Mouse (Mus musculus): ENCODE results near the gene Mpc1. TPM values are rescaled to one million over a fixed set of nuclear protein-coding genes. Genes with fewer than 3 reads are reported as not detected.
"Not testable (repeated sequence)": the region's sequence is repeated elsewhere in the genome, so short reads cannot be mapped to it uniquely, and the experiment has no call there.

Mpc1 gene
- total RNA-seq, 2 experiments from 2014 or later: 142 to 146 TPM

- peak; percentile 93 to 96 for DNase-seq
These were observed 986 bp downstream of the Mpc1 start for GRCm38 (mm10) chr17:8283526-8284253.

GRCm38 (mm10) chr17:8284254-8284661 is 1.6 kb downstream of the Mpc1 start:
- DNase-seq: peak; percentile 23 to 31

- DNase-seq: no peak
These were observed 2.4 kb downstream of the Mpc1 start for GRCm38 (mm10) chr17:8285056-8285455.

- no peak for DNase-seq
These were observed 4.3 kb downstream of the Mpc1 start for GRCm38 (mm10) chr17:8286987-8287386.

- DNase-seq: no peak
These were observed 7.4 kb downstream of the Mpc1 start for GRCm38 (mm10) chr17:8289993-8290679.

- DNase-seq: no peak
These were observed 8.0 kb downstream of the Mpc1 start for GRCm38 (mm10) chr17:8290736-8291135.

- DNase-seq: no peak
These were observed 13.1 kb downstream of the Mpc1 start for GRCm38 (mm10) chr17:8295825-8296224.

- DNase-seq: no peak
These were observed 13.7 kb downstream of the Mpc1 start for GRCm38 (mm10) chr17:8296313-8296844.

GRCm38 (mm10) chr17:8297746-8298145 is 15.0 kb downstream of the Mpc1 start:
- DNase-seq: no peak

- DNase-seq: no peak
These were observed 15.6 kb downstream of the Mpc1 start for GRCm38 (mm10) chr17:8298281-8298680.

- no peak for DNase-seq
These were observed 16.8 kb downstream of the Mpc1 start for GRCm38 (mm10) chr17:8299524-8299923.

GRCm38 (mm10) chr17:8301515-8301914 is 18.8 kb downstream of the Mpc1 start:
- DNase-seq: no peak

- DNase-seq: no peak
These were observed 20.2 kb downstream of the Mpc1 start for GRCm38 (mm10) chr17:8302772-8303438.

- no peak for DNase-seq
These were observed 21.0 kb downstream of the Mpc1 start for GRCm38 (mm10) chr17:8303671-8304070.

- no peak for DNase-seq
These were observed 23.1 kb downstream of the Mpc1 start for GRCm38 (mm10) chr17:8305801-8306200.

GRCm38 (mm10) chr17:8310838-8311614 is 28.3 kb downstream of the Mpc1 start, which contains the start of gene Sft2d1:
Sft2d1 (plus strand) TSS chr17:8311102.
- peak; percentile 97 to 98 for DNase-seq

GRCm38 (mm10) chr17:8311751-8312150 is 29.0 kb downstream of the Mpc1 start:
- no peak for DNase-seq

GRCm38 (mm10) chr17:8313976-8314375 is 31.3 kb downstream of the Mpc1 start:
- DNase-seq: no peak

GRCm38 (mm10) chr17:8316251-8316650 is 33.5 kb downstream of the Mpc1 start:
- peak in 1 of 2 experiments; percentile 26 for DNase-seq

GRCm38 (mm10) chr17:8326877-8327276 is 44.2 kb downstream of the Mpc1 start:
- not testable (repeated sequence) for DNase-seq

GRCm38 (mm10) chr17:8328511-8329174 is 45.9 kb downstream of the Mpc1 start:
- no peak for DNase-seq

GRCm38 (mm10) chr17:8330602-8331001 is 47.9 kb downstream of the Mpc1 start:
- no peak for DNase-seq

All from layer of hippocampus, postnatal 36 days (tissue).